Mouse (Mus musculus) intestine, embryonic 14.5 days (tissue): ENCODE results near the gene Pdlim1. TPM values are rescaled to one million over a fixed set of nuclear protein-coding genes. Genes with fewer than 3 reads are reported as not detected.

Experiments used
- ATAC-seq: fragments of 200-750 bp; cut with Nextera tagmentation; replicated peaks from 2 replicates; pipeline ENCODE4 v1.8.0; 2017; ENCODE audit warnings: low read depth, moderate number of reproducible peaks, moderate TSS enrichment, moderate library complexity; ENCODE audit not compliant: low FRiP score, low TSS enrichment
- DNase-seq: peaks from one replicate; pipeline ENCODE4 v3.0.0-alpha.2; 2018; ENCODE audit warnings: low spot score
- H3K27ac ChIP-seq: fragments of 300-500 bp; sonication (generic); 2 replicates; pipeline ENCODE4 v1.5.1; 2014; ENCODE audit warnings: low read depth, mild to moderate bottlenecking, control low read depth
- H3K27me3 ChIP-seq: fragments of 300-500 bp; sonication (generic); replicated peaks from 2 replicates; pipeline ENCODE4 v1.6.1; 2014; ENCODE audit warnings: low read length, control low read depth; ENCODE audit not compliant: control insufficient read depth, insufficient read depth
- H3K36me3 ChIP-seq: fragments of 300-500 bp; sonication (generic); 2 replicates; pipeline ENCODE4 v1.6.1; 2014; ENCODE audit warnings: low read length, control low read depth; ENCODE audit not compliant: control insufficient read depth, insufficient read depth
- H3K4me1 ChIP-seq: fragments of 300-500 bp; sonication (generic); replicated peaks from 2 replicates; pipeline ENCODE4 v1.6.1; 2014; ENCODE audit warnings: low read length, control low read depth, mixed read lengths; ENCODE audit not compliant: control insufficient read depth, insufficient read depth
- H3K4me2 ChIP-seq: fragments of 300-500 bp; sonication (generic); 2 replicates; pipeline ENCODE4 v1.6.1; 2014; ENCODE audit warnings: low read length
- H3K4me3 ChIP-seq: fragments of 300-500 bp; sonication (generic); 2 replicates; pipeline ENCODE4 v1.5.1; 2014; ENCODE audit warnings: low read depth, low read length, control low read depth, mixed read lengths
- H3K9ac ChIP-seq: fragments of 300-500 bp; sonication (generic); 2 replicates; pipeline ENCODE4 v1.6.1; 2014; ENCODE audit warnings: mild to moderate bottlenecking, low read length
- H3K9me3 ChIP-seq: fragments of 300-500 bp; sonication (generic); 2 replicates; pipeline ENCODE4 v1.6.1; 2016; ENCODE audit warnings: low read length, control low read depth; ENCODE audit not compliant: control insufficient read depth
- WGBS: fragments of 180-500 bp; shearing (Covaris S2); extraction: QIAGEN DNeasy Blood & Tissue Kit; methylation state at CpG from one replicate; pipeline ENCODE4 v1.1.7; 2014; 5-methylcytosine and 5-hydroxymethylcytosine counted together
- polyA plus RNA-seq: library from polyadenylated mRNA; unstranded; fragments of >200 nt; fragmentation: Nextera tagmentation; extraction: Ambion mirVana; gene quantifications from 2 replicates; pipeline ENCODE4 v1.2.1, GENCODE M21; 2014

The Pdlim1 gene
- polyA plus RNA-seq, 1 experiment from 2014 or later = 192 TPM

DNA sequence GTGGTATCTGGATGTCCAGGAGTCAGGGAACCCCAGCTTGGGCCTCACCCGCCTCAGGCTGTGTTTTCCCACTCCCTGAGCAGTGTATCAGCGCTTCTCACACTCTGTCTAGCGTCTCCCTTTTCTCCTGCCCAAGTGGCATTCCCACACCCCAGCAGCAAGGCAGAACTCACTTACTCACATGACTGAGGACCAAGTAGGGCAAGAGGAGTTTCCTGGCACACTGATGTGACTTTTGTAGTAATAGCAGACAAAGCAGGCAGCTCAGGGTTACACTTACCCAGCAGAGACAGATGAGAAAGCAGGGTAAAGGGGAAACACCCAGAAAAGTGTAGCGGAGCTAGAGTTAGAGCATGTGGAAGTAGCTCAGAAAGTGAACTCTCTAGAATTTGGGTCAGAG is 93.3 kb downstream of the Pdlim1 start:
- Histone ChIP-seq H3K4me1 (no peaks in the 10 kb centered on the region), H3K27me3 (no peaks in the 10 kb centered on the region), H3K4me3 (no peak overlapping the region), H3K36me3 (no peaks in the 10 kb centered on the region), H3K27ac (no peak overlapping the region), H3K9me3 (no peaks in the 10 kb centered on the region), H3K9ac (no peak overlapping the region), H3K4me2 (no peak overlapping the region)
- no peak for ATAC-seq
- 80% methylated on average over 4 of the region's 4 CpGs for WGBS
- DNase-seq = no peak

Other genes with a start within 250 kb of the Pdlim1 start
- gene Cyp2c54, start 198.0 kb downstream of the Pdlim1 start, polyA plus RNA-seq = not detected in 2 replicates
- not detected in 2 replicates for gene Cyp2c50, start 182.2 kb downstream of the Pdlim1 start, polyA plus RNA-seq
- gene Cyp2c70, start 84.5 kb downstream of the Pdlim1 start, polyA plus RNA-seq = 0.39 and 0.79 TPM in 2 replicates
- 88.3 and 88.9 TPM in 2 replicates for gene Sorbs1, start 241.9 kb upstream of the Pdlim1 start, polyA plus RNA-seq